Mouse (Mus musculus): ENCODE results near the gene Cnep1r1. TPM values are rescaled to one million over a fixed set of nuclear protein-coding genes. Genes with fewer than 3 reads are reported as not detected.
A peak's percentile ranks its signal among the peaks of the same experiment; 100 is the strongest.

The Cnep1r1 gene
- polyA plus RNA-seq, 1 experiment from 2014 or later = 53.7 TPM

DNA sequence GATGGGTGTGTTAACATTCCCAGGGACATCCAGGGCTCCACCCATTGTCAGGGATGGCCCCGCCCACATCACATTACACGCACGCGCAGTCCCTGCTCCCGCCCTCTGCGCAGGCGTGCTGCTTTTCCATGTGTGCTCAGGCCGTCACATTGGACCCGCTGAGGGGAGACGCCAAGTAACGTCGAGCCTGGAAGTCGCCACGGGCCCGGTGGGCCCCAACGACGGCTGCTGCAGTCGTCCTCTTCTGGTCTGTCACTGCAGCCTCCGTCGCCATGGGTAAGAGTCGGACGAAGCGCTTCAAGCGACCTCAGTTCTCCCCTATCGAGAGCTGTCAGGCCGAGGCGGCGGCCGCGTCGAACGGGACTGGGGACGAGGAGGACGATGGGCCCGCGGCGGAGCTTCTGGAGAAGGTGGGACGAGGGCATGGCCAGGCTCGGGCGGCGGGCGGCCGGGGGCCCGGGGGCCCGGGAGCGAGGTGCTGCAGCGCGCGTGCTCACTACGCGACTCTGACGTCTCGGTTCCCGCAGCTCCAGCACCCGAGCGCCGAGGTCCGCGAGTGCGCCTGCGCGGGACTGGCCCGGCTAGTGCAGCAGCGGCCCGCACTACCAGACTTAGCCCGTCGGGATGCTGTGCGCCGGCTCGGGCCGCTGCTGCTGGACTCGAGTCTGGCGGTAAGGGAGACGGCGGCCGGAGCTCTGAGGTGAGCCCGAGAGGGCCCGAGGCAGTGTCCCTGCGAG, 19.3 kb downstream of the Cnep1r1 start, which contains the start of gene Heatr3:
Gene Heatr3 (plus strand): TSS at position 108 of the 737 bp plus-strand sequence.
- Histone ChIP-seq H3K9me3 (replicated peaks) (no peaks in the 10 kb centered on the region), H3K27me3 (no peaks in the 10 kb centered on the region), H3K4me2 (peak within 1 kb of the TSS; percentile 78), H3K36me3 (ENCODE audit: poor library complexity, severe bottlenecking) (peaks cover 55% of the 10 kb centered on the region), H3K4me1 (peaks cover 19% of the 10 kb centered on the region), H3K4me3 (peak within 1 kb of the TSS; percentile 83), H3K27ac (peak within 1 kb of the TSS; percentile 89), H3K9ac (peak within 1 kb of the TSS; percentile 87)
- under 1% methylated on average over 78 of the region's 79 CpGs for WGBS
- ATAC-seq = peak; percentile 98

DNA sequence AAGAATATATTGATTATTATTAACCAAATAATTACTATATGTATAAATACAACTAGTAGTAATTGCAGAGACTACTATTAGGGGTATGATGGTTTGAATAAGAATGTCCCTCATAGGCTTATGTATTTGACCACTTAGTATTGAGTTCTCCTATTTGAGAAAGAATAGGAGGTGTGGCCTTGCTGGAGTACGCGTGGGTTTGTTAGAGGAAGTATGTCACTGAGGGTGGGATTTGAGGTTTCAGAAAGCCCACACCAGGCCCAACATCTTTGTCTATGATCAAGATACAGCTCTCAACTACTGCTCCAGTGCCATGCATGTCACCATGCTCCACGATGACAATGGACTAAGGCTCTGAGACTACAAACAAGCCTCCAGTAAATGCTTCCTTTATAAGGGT, 20.7 kb downstream of the Cnep1r1 start:
- H3K4me1 ChIP-seq = peaks cover 19% of the 10 kb centered on the region
- H3K4me2 ChIP-seq = no peak overlapping the region
- H3K9ac ChIP-seq = no peak overlapping the region
- H3K9me3 ChIP-seq (replicated peaks) = no peaks in the 10 kb centered on the region
- no peaks in the 10 kb centered on the region for H3K27me3 ChIP-seq
- H3K27ac ChIP-seq = no peak overlapping the region
- WGBS = 93% methylated on average over 3 of the region's 3 CpGs
- no peak overlapping the region for H3K4me3 ChIP-seq
- H3K36me3 ChIP-seq (ENCODE audit: poor library complexity, severe bottlenecking) = peaks cover 52% of the 10 kb centered on the region
- ATAC-seq = no peak

- no peaks in the 10 kb centered on the region for H3K27me3 ChIP-seq
- ATAC-seq = no peak
- H3K9ac ChIP-seq = no peak overlapping the region
- H3K36me3 ChIP-seq (ENCODE audit: poor library complexity, severe bottlenecking) = peaks cover 42% of the 10 kb centered on the region
- peaks cover 19% of the 10 kb centered on the region for H3K4me1 ChIP-seq
- H3K4me2 ChIP-seq = no peak overlapping the region
- no peaks in the 10 kb centered on the region for H3K9me3 ChIP-seq (replicated peaks)
- H3K27ac ChIP-seq = no peak overlapping the region
- no peak overlapping the region for H3K4me3 ChIP-seq
- WGBS = 92% methylated on average over 3 of the region's 3 CpGs
Observed at GRCm38 (mm10) chr8:88141629-88142028, 23.1 kb downstream of the Cnep1r1 start.

DNA sequence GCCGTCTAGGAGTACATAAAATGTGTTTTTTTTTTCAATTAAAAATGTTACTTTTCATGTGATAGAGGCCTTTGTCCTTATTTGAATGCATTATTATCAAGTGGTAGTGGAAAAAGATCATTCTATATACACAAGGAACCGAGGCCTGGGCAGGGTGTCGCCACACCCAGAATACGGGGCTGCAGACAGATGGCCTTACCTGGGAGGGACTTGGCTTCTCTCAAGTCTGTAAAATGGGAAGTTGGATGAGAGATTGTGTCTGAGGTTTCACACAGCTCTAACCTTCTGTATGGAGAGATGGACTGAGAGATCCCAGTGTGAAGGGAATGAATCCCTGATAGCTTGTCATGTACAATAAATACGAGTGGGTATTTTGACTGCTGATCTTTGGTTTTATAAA, 25.5 kb downstream of the Cnep1r1 start:
- Histone ChIP-seq H3K27me3 (no peaks in the 10 kb centered on the region), H3K4me1 (peaks cover 11% of the 10 kb centered on the region), H3K4me3 (no peak overlapping the region), H3K9me3 (replicated peaks) (no peaks in the 10 kb centered on the region), H3K36me3 (ENCODE audit: poor library complexity, severe bottlenecking) (peaks cover 61% of the 10 kb centered on the region), H3K4me2 (no peak overlapping the region), H3K9ac (no peak overlapping the region), H3K27ac (no peak overlapping the region)
- ATAC-seq = no peak
- WGBS = 94% methylated on average over 5 of the region's 5 CpGs

GRCm38 (mm10) chr8:88150910-88151371, 32.4 kb downstream of the Cnep1r1 start:
- H3K9ac ChIP-seq = no peak overlapping the region
- no peak overlapping the region for H3K4me3 ChIP-seq
- no peaks in the 10 kb centered on the region for H3K27me3 ChIP-seq
- peaks cover 74% of the 10 kb centered on the region for H3K36me3 ChIP-seq (ENCODE audit: poor library complexity, severe bottlenecking)
- no peak overlapping the region for H3K27ac ChIP-seq
- no peaks in the 10 kb centered on the region for H3K9me3 ChIP-seq (replicated peaks)
- no peaks in the 10 kb centered on the region for H3K4me1 ChIP-seq
- no peak for ATAC-seq
- 96% methylated on average over 6 of the region's 6 CpGs for WGBS
- H3K4me2 ChIP-seq = no peak overlapping the region

GRCm38 (mm10) chr8:88160237-88160995, 41.8 kb downstream of the Cnep1r1 start:
- WGBS = 91% methylated on average over 10 of the region's 10 CpGs
- ATAC-seq = no peak
- Histone ChIP-seq H3K27me3 (no peaks in the 10 kb centered on the region), H3K9me3 (replicated peaks) (no peaks in the 10 kb centered on the region), H3K4me3 (no peak overlapping the region), H3K4me1 (no peaks in the 10 kb centered on the region), H3K4me2 (no peak overlapping the region), H3K36me3 (ENCODE audit: poor library complexity, severe bottlenecking) (peaks cover 83% of the 10 kb centered on the region), H3K9ac (no peak overlapping the region), H3K27ac (no peak overlapping the region)

DNA sequence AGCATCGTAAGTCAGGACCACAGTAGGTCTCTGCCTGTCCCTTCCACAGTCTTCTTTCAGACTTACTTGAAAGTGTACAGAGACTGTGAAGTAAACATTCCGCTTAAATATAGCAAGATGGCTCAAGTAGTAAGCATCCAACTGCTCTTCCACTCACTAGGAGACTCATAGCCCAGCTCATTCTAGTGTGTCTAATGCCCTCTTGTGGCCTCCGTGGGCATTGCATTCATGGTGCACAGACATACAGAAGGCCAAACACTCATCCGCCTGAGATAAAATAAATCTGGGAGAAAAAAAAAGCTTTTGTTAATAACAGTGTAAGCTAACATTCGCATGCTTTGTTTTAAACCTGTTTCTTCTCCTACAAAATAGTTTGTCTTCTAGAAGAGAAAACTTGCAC, 42.9 kb downstream of the Cnep1r1 start:
- no peak overlapping the region for H3K4me2 ChIP-seq
- no peaks in the 10 kb centered on the region for H3K9me3 ChIP-seq (replicated peaks)
- no peaks in the 10 kb centered on the region for H3K27me3 ChIP-seq
- WGBS = 77% methylated on average over 5 of the region's 5 CpGs
- H3K4me3 ChIP-seq = no peak overlapping the region
- no peak for ATAC-seq
- no peaks in the 10 kb centered on the region for H3K4me1 ChIP-seq
- H3K9ac ChIP-seq = no peak overlapping the region
- H3K36me3 ChIP-seq (ENCODE audit: poor library complexity, severe bottlenecking) = peaks cover 83% of the 10 kb centered on the region
- no peak overlapping the region for H3K27ac ChIP-seq

GRCm38 (mm10) chr8:88175264-88175663, 56.7 kb downstream of the Cnep1r1 start:
- H3K4me2 ChIP-seq = no peak overlapping the region
- peaks cover 26% of the 10 kb centered on the region for H3K36me3 ChIP-seq (ENCODE audit: poor library complexity, severe bottlenecking)
- WGBS = 91% methylated on average over 7 of the region's 7 CpGs
- no peaks in the 10 kb centered on the region for H3K4me1 ChIP-seq
- H3K4me3 ChIP-seq = no peak overlapping the region
- ATAC-seq = no peak
- no peaks in the 10 kb centered on the region for H3K9me3 ChIP-seq (replicated peaks)
- no peak overlapping the region for H3K27ac ChIP-seq
- H3K27me3 ChIP-seq = no peaks in the 10 kb centered on the region
- H3K9ac ChIP-seq = no peak overlapping the region

DNA sequence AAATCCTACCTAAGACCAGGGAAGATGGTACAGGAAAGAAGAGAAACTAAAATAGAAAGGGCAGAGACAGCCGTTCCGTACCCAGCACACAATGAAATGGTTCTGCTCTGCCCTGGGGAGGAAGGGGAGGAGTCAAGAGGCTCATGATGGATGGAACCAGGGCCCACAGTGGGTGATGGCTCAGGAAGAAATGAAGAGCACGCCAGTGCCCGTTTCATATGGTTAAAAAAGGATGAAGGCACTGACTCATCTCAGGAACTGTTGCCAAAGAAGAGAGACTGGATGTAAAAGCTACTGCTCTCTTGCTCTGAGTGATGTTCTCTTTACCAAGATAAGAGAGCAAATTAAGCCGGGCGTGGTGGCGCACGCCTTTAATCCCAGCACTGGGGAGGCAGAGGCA, 58.7 kb downstream of the Cnep1r1 start:
- H3K4me2 ChIP-seq = no peak overlapping the region
- H3K9ac ChIP-seq = no peak overlapping the region
- H3K4me3 ChIP-seq = no peak overlapping the region
- ATAC-seq = no peak
- H3K27ac ChIP-seq = no peak overlapping the region
- WGBS = 95% methylated on average over 8 of the region's 8 CpGs
- no peaks in the 10 kb centered on the region for H3K9me3 ChIP-seq (replicated peaks)
- no peaks in the 10 kb centered on the region for H3K27me3 ChIP-seq
- H3K4me1 ChIP-seq = no peaks in the 10 kb centered on the region
- peaks cover 15% of the 10 kb centered on the region for H3K36me3 ChIP-seq (ENCODE audit: poor library complexity, severe bottlenecking)

DNA sequence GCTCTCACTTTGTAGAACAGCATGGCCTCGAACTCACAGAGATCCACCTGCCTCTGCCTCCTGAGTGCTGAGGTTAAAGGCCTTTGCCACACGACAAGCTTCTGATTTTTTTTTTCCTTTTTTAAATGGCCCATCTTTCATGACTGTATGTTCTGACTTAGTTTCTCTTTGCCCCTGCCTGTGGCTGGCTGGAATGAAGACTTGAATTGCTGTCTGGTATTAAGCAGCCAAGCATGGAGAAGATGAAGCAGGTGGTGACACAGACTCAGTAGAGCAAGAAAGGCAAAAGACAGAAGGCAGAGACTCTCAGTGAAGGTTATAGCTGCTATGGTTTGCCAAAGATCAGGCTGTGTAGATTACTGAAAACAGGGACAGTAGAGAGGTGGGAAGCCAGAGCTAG, 64.6 kb downstream of the Cnep1r1 start:
- no peak for ATAC-seq
- 83% methylated on average over 2 of the region's 2 CpGs for WGBS

More for the DNA sequence above, 64.6 kb downstream of the Cnep1r1 start:
- H3K4me1 ChIP-seq = no peaks in the 10 kb centered on the region
- H3K4me2 ChIP-seq = no peak overlapping the region
- H3K4me3 ChIP-seq = no peak overlapping the region
- H3K36me3 ChIP-seq (ENCODE audit: poor library complexity, severe bottlenecking) = no peaks in the 10 kb centered on the region
- no peaks in the 10 kb centered on the region for H3K27me3 ChIP-seq
- no peak overlapping the region for H3K9ac ChIP-seq
- H3K9me3 ChIP-seq (replicated peaks) = no peaks in the 10 kb centered on the region
- H3K27ac ChIP-seq = no peak overlapping the region

All from forebrain, embryonic 13.5 days (tissue).